Mouse (Mus musculus): ENCODE data around the gene Syt12. TPM values are rescaled to one million over a fixed set of nuclear protein-coding genes. Genes with fewer than 3 reads are reported as not detected.

Syt12 gene
- polyA plus RNA-seq, 1 experiment: not detected

DNA sequence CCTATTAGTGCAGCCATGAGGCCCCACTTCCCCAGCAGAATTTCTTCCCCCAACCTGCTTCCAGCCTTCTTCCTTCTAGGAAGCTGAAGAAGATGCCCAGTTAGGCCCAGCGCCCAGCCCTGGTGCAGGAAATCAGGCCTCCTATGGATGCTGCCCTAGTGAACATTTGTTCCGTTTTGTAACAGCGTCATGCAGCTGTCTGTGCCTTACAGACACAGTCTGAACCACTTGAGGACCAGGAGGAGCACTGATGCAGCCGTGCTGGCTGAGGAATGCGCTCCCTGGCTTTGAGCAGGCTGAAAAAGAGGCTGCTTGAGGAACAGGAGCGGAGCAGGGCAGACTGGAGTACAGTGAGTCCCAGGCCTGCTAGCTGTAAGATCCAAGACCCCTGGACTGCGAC is 17.5 kb upstream of the Syt12 start:
- H3K27ac ChIP-seq (ENCODE audit: insufficient read depth, low read depth, low read length): no peak overlapping the region
- TF ChIP-seq CTCF (IDR thresholded peaks at IDR 0.05; ENCODE audit: insufficient read depth, low read depth, low read length) (no peak), POLR2A (IDR thresholded peaks at IDR 0.05; ENCODE audit: insufficient read depth, low read depth, low read length) (no peak)

DNA sequence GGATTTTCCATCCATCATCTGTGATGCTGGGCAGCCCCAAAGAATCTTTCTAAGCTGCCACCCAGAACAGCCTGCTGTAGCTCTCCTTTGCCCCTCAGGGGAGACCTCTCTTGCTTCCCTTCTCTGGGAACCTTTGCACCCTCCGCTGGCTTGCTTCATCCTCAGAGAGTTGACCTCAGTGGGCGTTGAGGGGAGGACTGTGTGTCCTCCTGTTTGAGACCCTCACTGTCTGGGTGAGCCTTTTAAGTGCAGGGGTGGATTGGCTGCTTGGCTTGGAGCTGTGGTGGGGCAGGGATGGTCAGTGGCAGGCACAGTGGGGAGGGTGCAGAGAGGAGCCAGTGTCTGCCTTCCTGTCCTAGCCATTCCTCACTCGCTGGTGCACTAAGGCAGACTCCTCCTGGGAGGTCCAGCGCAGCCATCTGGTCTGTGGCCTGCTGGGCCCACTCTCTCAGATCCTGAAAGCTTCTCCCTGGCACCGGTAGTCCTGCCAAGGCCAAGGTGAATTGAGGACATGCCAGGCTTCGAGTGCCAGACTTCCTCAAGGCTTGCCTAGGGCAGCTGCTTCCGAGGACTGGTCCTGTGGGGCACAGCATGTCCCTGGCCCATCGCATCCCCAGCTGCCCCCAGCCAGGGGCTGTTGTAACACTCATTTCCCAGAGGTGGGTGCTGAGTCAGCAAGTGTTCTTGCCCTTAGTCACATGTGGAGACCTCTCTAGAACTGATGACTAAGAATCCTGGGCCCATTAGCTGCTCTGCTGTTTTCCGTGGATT is 15.5 kb upstream of the Syt12 start:
- WGBS: 46% methylated on average over 9 of the region's 9 CpGs

More for the DNA sequence above, 17.5 kb upstream of the Syt12 start:
- Histone ChIP-seq H3K4me3 (ENCODE audit: insufficient read depth, low read depth, low read length) (no peak overlapping the region), H3K4me1 (ENCODE audit: control insufficient read depth, insufficient read depth, low read length) (peaks cover 14% of the 10 kb centered on the region)
- 81% methylated on average over 7 of the region's 7 CpGs for WGBS

DNA sequence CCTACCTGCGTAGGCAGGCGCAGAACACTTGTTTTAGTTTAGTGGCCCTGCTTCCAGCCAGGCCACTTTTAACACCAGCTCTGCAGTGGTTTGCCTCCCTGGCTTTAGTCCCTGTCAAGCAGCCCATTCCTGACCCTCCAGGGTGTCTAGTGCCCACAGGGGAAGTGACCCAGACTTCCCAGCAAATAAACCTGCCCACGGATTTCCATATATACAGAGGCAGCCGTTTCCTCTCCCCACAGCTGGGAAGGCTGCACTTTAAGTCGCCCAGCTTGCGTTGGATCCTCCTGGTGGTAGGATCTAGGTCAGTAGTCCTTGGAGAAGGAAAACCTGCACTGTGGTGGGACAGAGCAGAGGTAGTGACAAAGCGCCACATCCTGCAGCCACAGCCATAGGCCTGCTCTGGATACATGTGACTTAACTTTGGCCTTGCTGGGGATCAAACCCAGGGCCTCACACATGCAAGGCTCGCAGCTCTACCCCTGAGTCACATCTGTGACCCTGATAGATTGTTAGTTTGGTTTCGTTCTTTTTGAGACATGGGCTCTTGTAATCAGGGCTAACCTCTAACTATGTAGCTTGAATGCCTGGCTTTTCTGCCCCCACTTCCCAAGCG is 13.9 kb upstream of the Syt12 start:
- Histone ChIP-seq H3K4me1 (ENCODE audit: control insufficient read depth, insufficient read depth, low read length) (peaks cover 12% of the 10 kb centered on the region), H3K4me3 (ENCODE audit: insufficient read depth, low read depth, low read length) (no peak overlapping the region), H3K27ac (ENCODE audit: insufficient read depth, low read depth, low read length) (no peak overlapping the region)
- TF ChIP-seq CTCF (IDR thresholded peaks at IDR 0.05; ENCODE audit: insufficient read depth, low read depth, low read length) (no peak), POLR2A (IDR thresholded peaks at IDR 0.05; ENCODE audit: insufficient read depth, low read depth, low read length) (no peak)
- WGBS: 79% methylated on average over 10 of the region's 10 CpGs

More for the DNA sequence above, 15.5 kb upstream of the Syt12 start:
- Histone ChIP-seq H3K4me1 (ENCODE audit: control insufficient read depth, insufficient read depth, low read length) (peaks cover 14% of the 10 kb centered on the region), H3K4me3 (ENCODE audit: insufficient read depth, low read depth, low read length) (no peak overlapping the region), H3K27ac (ENCODE audit: insufficient read depth, low read depth, low read length) (no peak overlapping the region)
- no peak for TF ChIP-seq CTCF (IDR thresholded peaks at IDR 0.05; ENCODE audit: insufficient read depth, low read depth, low read length)
- TF ChIP-seq POLR2A (IDR thresholded peaks at IDR 0.05; ENCODE audit: insufficient read depth, low read depth, low read length): no peak

- no peak overlapping the region for H3K27ac ChIP-seq (ENCODE audit: insufficient read depth, low read depth, low read length)
- TF ChIP-seq POLR2A (IDR thresholded peaks at IDR 0.05; ENCODE audit: insufficient read depth, low read depth, low read length) (no peak), CTCF (IDR thresholded peaks at IDR 0.05; ENCODE audit: insufficient read depth, low read depth, low read length) (no peak)
- 59% methylated on average over 2 of the region's 2 CpGs for WGBS
- H3K4me3 ChIP-seq (ENCODE audit: insufficient read depth, low read depth, low read length): no peak overlapping the region
- peaks cover 8% of the 10 kb centered on the region for H3K4me1 ChIP-seq (ENCODE audit: control insufficient read depth, insufficient read depth, low read length)
Measured at GRCm38 (mm10) chr19:4487877-4488276, 10.6 kb upstream of the Syt12 start.

DNA sequence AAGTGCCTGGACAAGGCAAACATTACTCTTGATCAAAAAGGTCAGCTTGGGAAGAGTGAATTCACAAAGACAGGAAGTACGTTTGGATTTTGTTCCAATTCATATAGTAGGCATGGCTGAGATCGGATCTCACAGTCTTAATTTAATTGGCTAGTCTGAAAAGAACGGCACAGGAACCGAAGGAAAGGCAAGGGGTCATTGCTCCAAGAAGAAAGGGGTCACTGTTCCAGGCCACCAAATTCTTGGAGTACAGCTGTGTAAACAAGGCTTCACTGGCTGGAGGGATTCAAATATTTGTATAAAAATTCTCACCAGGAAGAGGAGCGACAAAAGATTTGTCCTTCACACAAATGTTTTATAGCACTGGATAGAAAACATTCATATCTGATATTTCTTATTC is 7.8 kb upstream of the Syt12 start:
- peaks cover 8% of the 10 kb centered on the region for H3K4me1 ChIP-seq (ENCODE audit: control insufficient read depth, insufficient read depth, low read length)
- TF ChIP-seq POLR2A (IDR thresholded peaks at IDR 0.05; ENCODE audit: insufficient read depth, low read depth, low read length) (no peak), CTCF (IDR thresholded peaks at IDR 0.05; ENCODE audit: insufficient read depth, low read depth, low read length) (no peak)
- 74% methylated on average over 5 of the region's 5 CpGs for WGBS
- H3K4me3 ChIP-seq (ENCODE audit: insufficient read depth, low read depth, low read length): no peak overlapping the region
- no peak overlapping the region for H3K27ac ChIP-seq (ENCODE audit: insufficient read depth, low read depth, low read length)

DNA sequence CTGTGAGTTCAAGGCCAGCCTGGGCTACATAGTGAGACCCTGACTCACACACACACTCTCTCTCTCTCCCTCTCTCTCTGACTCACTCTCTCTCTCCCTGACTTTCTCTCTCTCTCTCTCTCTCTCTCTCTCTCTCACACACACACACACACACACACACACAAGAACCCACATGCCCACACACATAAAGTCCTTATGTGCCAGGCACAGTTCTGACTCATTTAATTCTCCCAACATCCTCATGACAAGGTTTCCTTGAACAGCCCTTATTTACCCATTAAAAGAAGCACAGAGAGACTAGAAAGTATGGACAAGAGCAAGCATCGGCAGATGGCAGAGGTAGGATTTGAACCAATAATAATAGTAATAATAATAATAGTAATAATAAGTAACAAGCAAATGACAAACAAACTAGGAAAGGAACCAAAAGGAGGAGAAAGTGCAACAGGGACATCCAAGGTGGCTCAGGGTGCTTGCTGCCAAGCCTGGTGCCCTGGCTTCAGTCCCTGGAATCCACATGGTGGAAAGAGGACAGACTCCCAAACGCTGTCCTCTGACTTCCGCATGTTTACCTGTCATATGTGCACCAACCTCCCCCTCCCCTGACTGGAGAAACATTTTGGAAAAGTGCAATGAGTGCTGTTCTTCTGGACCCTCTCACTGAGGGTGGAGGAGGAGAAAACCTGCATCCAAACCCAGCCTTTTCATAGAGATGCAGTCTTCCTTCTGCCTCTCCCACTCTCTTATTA is 5.0 kb upstream of the Syt12 start:
- WGBS: 44% methylated on average over 3 of the region's 3 CpGs
- H3K4me1 ChIP-seq (ENCODE audit: control insufficient read depth, insufficient read depth, low read length): peaks cover 13% of the 10 kb centered on the region
- TF ChIP-seq CTCF (IDR thresholded peaks at IDR 0.05; ENCODE audit: insufficient read depth, low read depth, low read length) (no peak), POLR2A (IDR thresholded peaks at IDR 0.05; ENCODE audit: insufficient read depth, low read depth, low read length) (no peak)
- H3K27ac ChIP-seq (ENCODE audit: insufficient read depth, low read depth, low read length): no peak overlapping the region
- H3K4me3 ChIP-seq (ENCODE audit: insufficient read depth, low read depth, low read length): no peak overlapping the region

GRCm38 (mm10) chr19:4481326-4481725 is 4.1 kb upstream of the Syt12 start:
- no peak for TF ChIP-seq CTCF (IDR thresholded peaks at IDR 0.05; ENCODE audit: insufficient read depth, low read depth, low read length)
- TF ChIP-seq POLR2A (IDR thresholded peaks at IDR 0.05; ENCODE audit: insufficient read depth, low read depth, low read length): no peak
- WGBS: 67% methylated on average over 4 of the region's 4 CpGs
- H3K4me1 ChIP-seq (ENCODE audit: control insufficient read depth, insufficient read depth, low read length): peaks cover 18% of the 10 kb centered on the region
- no peak overlapping the region for H3K27ac ChIP-seq (ENCODE audit: insufficient read depth, low read depth, low read length)
- H3K4me3 ChIP-seq (ENCODE audit: insufficient read depth, low read depth, low read length): no peak overlapping the region

- WGBS: 94% methylated on average over 2 of the region's 2 CpGs
- Histone ChIP-seq H3K27ac (ENCODE audit: insufficient read depth, low read depth, low read length) (no peak overlapping the region), H3K4me3 (ENCODE audit: insufficient read depth, low read depth, low read length) (no peak overlapping the region), H3K4me1 (ENCODE audit: control insufficient read depth, insufficient read depth, low read length) (peaks cover 29% of the 10 kb centered on the region)
- TF ChIP-seq CTCF (IDR thresholded peaks at IDR 0.05; ENCODE audit: insufficient read depth, low read depth, low read length) (no peak), POLR2A (IDR thresholded peaks at IDR 0.05; ENCODE audit: insufficient read depth, low read depth, low read length) (no peak)
Measured at GRCm38 (mm10) chr19:4480041-4480440, 2.8 kb upstream of the Syt12 start.

GRCm38 (mm10) chr19:4478190-4478516 is 906 bp upstream of the Syt12 start:
- peaks cover 34% of the 10 kb centered on the region for H3K4me1 ChIP-seq (ENCODE audit: control insufficient read depth, insufficient read depth, low read length)
- no peak for TF ChIP-seq CTCF (IDR thresholded peaks at IDR 0.05; ENCODE audit: insufficient read depth, low read depth, low read length)
- no peak for TF ChIP-seq POLR2A (IDR thresholded peaks at IDR 0.05; ENCODE audit: insufficient read depth, low read depth, low read length)
- 39% methylated on average over 1 of the region's 1 CpGs for whole genome bisulfite sequencing
- H3K27ac ChIP-seq (ENCODE audit: insufficient read depth, low read depth, low read length): no peak overlapping the region
- H3K4me3 ChIP-seq (ENCODE audit: insufficient read depth, low read depth, low read length): no peak overlapping the region
